Comparison of ENCODE assay signal across 11 mouse cellular contexts in genomic region chr11:119157377-119158189, GRCm38 (mm10).
DNase-seq lines count a peak whose midpoint lies in the region; ATAC-seq lines count a peak whose summit lies in the region.
"Had no signal": no experiment of that assay in that cellular context is flagged by ENCODE, and none has a peak within 500 bp of the region (broad histone marks: within the 10 kb centered on the region; RNA-seq: fewer than 3 reads in every experiment).

No protein-coding gene starts in this region.

- 17% methylated on average over 20 of the region's 20 CpGs for WGBS in embryonic facial prominence, embryonic 14.5 days
- WGBS in hindbrain, embryonic 14.5 days = 18% methylated on average over 20 of the region's 20 CpGs
- 8% methylated on average over 20 of the region's 20 CpGs for WGBS in midbrain, embryonic 14.5 days

- H3K4me1 ChIP-seq in embryonic facial prominence, embryonic 14.5 days (ENCODE audit: control insufficient read depth, insufficient read depth, low read length) = peaks cover 26% of the 10 kb centered on the region
- peaks cover 47% of the 10 kb centered on the region for H3K4me1 ChIP-seq in hindbrain, embryonic 14.5 days (replicated peaks; ENCODE audit: control insufficient read depth, insufficient read depth, low read length)
- peaks cover 28% of the 10 kb centered on the region for H3K4me1 ChIP-seq in midbrain, embryonic 14.5 days (ENCODE audit: control insufficient read depth, insufficient read depth, low read length)

- no peak overlapping the region for H3K4me3 ChIP-seq in embryonic facial prominence, embryonic 14.5 days (ENCODE audit: low read depth, low read length)
- H3K4me3 ChIP-seq in hindbrain, embryonic 14.5 days (replicated peaks; ENCODE audit: low read length) = no peak overlapping the region
- H3K4me3 ChIP-seq in midbrain, embryonic 14.5 days (replicated peaks; ENCODE audit: low read depth, low read length) = no peak overlapping the region
- H3K4me3 ChIP-seq: erythroblast, embryonic 14.5 days had no signal

- H3K9ac ChIP-seq in embryonic facial prominence, embryonic 14.5 days (ENCODE audit: low read depth, low read length) = peak overlapping the region; percentile 4; the same call in 1 of the 2 replicates
- peak overlapping the region; percentile 38 for H3K9ac ChIP-seq in hindbrain, embryonic 14.5 days
- peak overlapping the region; percentile 45; the same call in 1 of the 2 replicates for H3K9ac ChIP-seq in midbrain, embryonic 14.5 days (replicated peaks; ENCODE audit: low read length)

- H3K27me3 ChIP-seq in embryonic facial prominence, embryonic 14.5 days (replicated peaks; ENCODE audit: control insufficient read depth, insufficient read depth, low read length) = no peaks in the 10 kb centered on the region; the same call in 1 of the 2 replicates
- H3K27me3 ChIP-seq in hindbrain, embryonic 14.5 days (ENCODE audit: control insufficient read depth, insufficient read depth, low read length) = no peaks in the 10 kb centered on the region
- H3K27me3 ChIP-seq in midbrain, embryonic 14.5 days (ENCODE audit: control insufficient read depth, insufficient read depth, low read length) = no peaks in the 10 kb centered on the region

- H3K4me2 ChIP-seq in embryonic facial prominence, embryonic 14.5 days (ENCODE audit: low read depth, low read length) = peak overlapping the region; percentile 34
- H3K4me2 ChIP-seq in hindbrain, embryonic 14.5 days (replicated peaks) = peak overlapping the region; percentile 43
- peak overlapping the region; percentile 42 for H3K4me2 ChIP-seq in midbrain, embryonic 14.5 days (ENCODE audit: low read length)

- no peaks in the 10 kb centered on the region for H3K9me3 ChIP-seq in embryonic facial prominence, embryonic 14.5 days (ENCODE audit: control insufficient read depth, low read length)
- H3K9me3 ChIP-seq in hindbrain, embryonic 14.5 days (ENCODE audit: control insufficient read depth, low read length) = no peaks in the 10 kb centered on the region
- no peaks in the 10 kb centered on the region for H3K9me3 ChIP-seq in midbrain, embryonic 14.5 days (ENCODE audit: control insufficient read depth, low read length)

- peaks cover 26% of the 10 kb centered on the region for H3K36me3 ChIP-seq in embryonic facial prominence, embryonic 14.5 days (ENCODE audit: control insufficient read depth, insufficient read depth, low read length)
- H3K36me3 ChIP-seq in hindbrain, embryonic 14.5 days (replicated peaks; ENCODE audit: control insufficient read depth, insufficient read depth) = peaks cover 31% of the 10 kb centered on the region
- peaks cover 29% of the 10 kb centered on the region for H3K36me3 ChIP-seq in midbrain, embryonic 14.5 days (ENCODE audit: control insufficient read depth, insufficient read depth, low read length)

- no peak overlapping the region for H3K27ac ChIP-seq in embryonic facial prominence, embryonic 14.5 days (replicated peaks; ENCODE audit: low read depth, low read length)
- peak overlapping the region; percentile 78 for H3K27ac ChIP-seq in hindbrain, embryonic 14.5 days
- peak overlapping the region; percentile 82 for H3K27ac ChIP-seq in midbrain, embryonic 14.5 days (replicated peaks; ENCODE audit: low read depth, low read length)

- ATAC-seq in embryonic facial prominence, embryonic 14.5 days (ENCODE audit: low read depth) = no peak
- ATAC-seq in hindbrain, embryonic 14.5 days (ENCODE audit: low FRiP score) = no peak
- ATAC-seq in midbrain, embryonic 14.5 days (ENCODE audit: low FRiP score, low TSS enrichment) = no peak

- DNase-seq in embryo, embryonic 11 days = peak; percentile 65
- no peak for DNase-seq in embryo, embryonic 10 days (ENCODE audit: low spot score)
- peak; percentile 57 for DNase-seq in embryonic facial prominence, embryonic 14.5 days (ENCODE audit: low spot score)
- DNase-seq in hindbrain, embryonic 14.5 days (ENCODE audit: low spot score) = no peak
- DNase-seq in midbrain, embryonic 14.5 days = peak; percentile 59
- DNase-seq in lung, postnatal 36 days = no peak
- DNase-seq in spleen, postnatal 10 days (ENCODE audit: low spot score in 2 of 2) = no peak
- no peak for DNase-seq in adrenal gland, postnatal 36 days
- DNase-seq: heart, adult 18-20 months; thymus, postnatal 4 days had no signal

Comparison
In these comparisons a context has a peak if more than half of its experiments do, and no peak if none do; other contexts are left out.
1. DNase-seq: peak in embryo, embryonic 11 days (single experiment), embryonic facial prominence, embryonic 14.5 days (single experiment) and midbrain, embryonic 14.5 days (single experiment); none in embryo, embryonic 10 days (single experiment), hindbrain, embryonic 14.5 days (single experiment), lung, postnatal 36 days (single experiment), spleen, postnatal 10 days (0 of 2) and adrenal gland, postnatal 36 days (0 of 2).
2. Peak in every context shown above with its lines, with median percentiles within 50 percentile points of each other: H3K4me2 ChIP-seq and H3K9ac ChIP-seq.